Mouse (Mus musculus) stomach, postnatal 0 days (tissue): Measurements from ENCODE around the gene Plxna4. TPM values are rescaled to one million over a fixed set of nuclear protein-coding genes. Genes with fewer than 3 reads are reported as not detected.

ENCODE experiments used
- ATAC-seq: fragments of 200-750 bp; cut with Nextera tagmentation; 2 replicates; pipeline ENCODE4 v1.8.0; 2017; ENCODE audit not compliant: low FRiP score, low TSS enrichment
- DNase-seq: peaks from one replicate; pipeline ENCODE4 v3.0.0-alpha.2; 2016; ENCODE audit warnings: low spot score
- H3K27ac ChIP-seq: fragments of 300-500 bp; sonication (generic); replicated peaks from 2 replicates; pipeline ENCODE4 v1.5.1; 2014; ENCODE audit warnings: mild to moderate bottlenecking, control low read depth
- H3K27me3 ChIP-seq: fragments of 300-500 bp; sonication (generic); 2 replicates; pipeline ENCODE4 v1.6.1; 2014; ENCODE audit warnings: low read length; ENCODE audit not compliant: control insufficient read depth, insufficient read depth
- H3K36me3 ChIP-seq: fragments of 300-500 bp; sonication (generic); 2 replicates; pipeline ENCODE4 v1.6.1; 2014; ENCODE audit warnings: low read length, mixed read lengths; ENCODE audit not compliant: control insufficient read depth, insufficient read depth
- H3K4me1 ChIP-seq: fragments of 300-500 bp; sonication (generic); replicated peaks from 2 replicates; pipeline ENCODE4 v1.6.1; 2014; ENCODE audit warnings: antibody characterized with exemption; ENCODE audit not compliant: control insufficient read depth, insufficient read depth
- H3K4me2 ChIP-seq: fragments of 300-500 bp; sonication (generic); replicated peaks from 2 replicates; pipeline ENCODE4 v1.6.1; 2014; ENCODE audit warnings: low read depth, mild to moderate bottlenecking, control low read depth, moderate library complexity
- H3K4me3 ChIP-seq: fragments of 300-500 bp; sonication (generic); 2 replicates; pipeline ENCODE4 v1.5.1; 2014; ENCODE audit warnings: low read depth, low read length, control low read depth
- H3K9ac ChIP-seq: fragments of 300-500 bp; sonication (generic); 2 replicates; pipeline ENCODE4 v1.6.1; 2014; ENCODE audit warnings: mild to moderate bottlenecking, low read length, control low read depth, mixed read lengths
- H3K9me3 ChIP-seq: fragments of 300-500 bp; sonication (generic); 2 replicates; pipeline ENCODE4 v1.6.1; 2016; ENCODE audit warnings: low read length; ENCODE audit not compliant: control insufficient read depth
- CTCF ChIP-seq: IDR thresholded peaks from 2 replicates; pipeline ENCODE4 v1.5.1; 2016; ENCODE audit warnings: antibody characterized with exemption, low read depth, mild to moderate bottlenecking, moderate library complexity
- EP300 ChIP-seq: optimal IDR thresholded peaks from 2 replicates; pipeline ENCODE3; 2016; ENCODE audit warnings: antibody characterized with exemption
- WGBS: fragments of 180-500 bp; shearing (Covaris S2); extraction: QIAGEN DNeasy Blood & Tissue Kit; methylation state at CpG from one replicate; pipeline ENCODE4 v1.1.7; 2014; 5-methylcytosine and 5-hydroxymethylcytosine counted together
- polyA plus RNA-seq: library from polyadenylated mRNA; unstranded; fragments of >200 nt; fragmentation: Nextera tagmentation; extraction: Ambion mirVana; gene quantifications from 2 replicates; pipeline ENCODE4 v1.2.1, GENCODE M21; 2015

The Plxna4 gene
- polyA plus RNA-seq, 1 experiment from 2014 or later, result 1.1 TPM

GRCm38 (mm10) chr6:32587136-32588009 lies 619 bp downstream of the Plxna4 start:
- Histone ChIP-seq H3K4me2 (peak overlapping the region; percentile 100), H3K4me1 (peaks cover 2% of the 10 kb centered on the region; the same call in 1 of the 2 replicates), H3K27me3 (peaks cover 2% of the 10 kb centered on the region; the same call in 1 of the 2 replicates), H3K9me3 (no peaks in the 10 kb centered on the region), H3K4me3 (peak overlapping the region; percentile 66), H3K27ac (no peak overlapping the region), H3K36me3 (no peaks in the 10 kb centered on the region), H3K9ac (peak overlapping the region; percentile 64)
- peak; percentile 30; the same call in 1 of the 2 replicates for ATAC-seq
- TF ChIP-seq CTCF (no peak), EP300 (no peak)
- WGBS, result under 1% methylated on average over 75 of the region's 82 CpGs
- DNase-seq, result peak; percentile 41

DNA sequence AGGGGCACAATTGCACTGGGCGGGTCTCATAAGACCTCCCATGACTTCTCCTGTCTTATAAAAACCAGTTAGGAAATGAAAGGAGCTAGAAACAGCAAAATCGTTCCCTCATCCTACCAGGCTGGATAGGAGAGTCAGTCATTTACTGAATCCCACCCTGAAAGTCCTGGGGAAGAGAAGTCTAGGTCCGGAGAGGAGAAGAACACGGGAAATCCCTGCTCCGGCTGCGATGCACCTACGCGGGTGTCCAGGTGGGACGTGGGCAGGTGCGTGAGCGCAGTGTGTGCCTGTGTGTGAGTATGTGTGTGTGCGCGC lies 1.2 kb downstream of the Plxna4 start:
- peaks cover 2% of the 10 kb centered on the region; the same call in 1 of the 2 replicates for H3K27me3 ChIP-seq
- 3% methylated on average over 13 of the region's 13 CpGs for WGBS

DNA sequence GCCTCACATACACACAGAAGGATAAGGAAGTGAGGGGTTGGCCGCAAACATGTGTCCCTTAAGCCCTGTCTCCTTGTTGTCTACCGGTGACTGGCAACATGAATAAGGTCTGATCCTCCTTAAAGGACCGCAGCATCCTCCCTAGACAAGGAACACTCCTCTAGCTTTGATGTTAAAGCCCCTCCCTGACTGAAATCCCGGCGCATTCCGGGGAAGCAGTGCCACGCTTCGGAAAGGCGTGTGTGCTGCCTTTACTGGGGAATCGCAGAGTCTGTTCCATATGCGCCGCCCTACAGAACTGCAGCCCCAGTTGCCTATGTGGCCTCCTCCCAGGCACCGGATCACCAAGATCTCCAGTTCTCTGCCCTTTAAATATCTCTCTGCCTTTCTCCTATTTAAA lies 1.6 kb downstream of the Plxna4 start:
- no peak overlapping the region for H3K27ac ChIP-seq
- 3% methylated on average over 13 of the region's 13 CpGs for WGBS

More for the DNA sequence above, 1.2 kb downstream of the Plxna4 start:
- H3K4me2 ChIP-seq, result peak overlapping the region; percentile 100
- peak overlapping the region; percentile 66 for H3K4me3 ChIP-seq
- no peak overlapping the region for H3K27ac ChIP-seq
- no peaks in the 10 kb centered on the region for H3K9me3 ChIP-seq
- DNase-seq, result no peak
- TF ChIP-seq CTCF (no peak), EP300 (no peak)
- peaks cover 2% of the 10 kb centered on the region; the same call in 1 of the 2 replicates for H3K4me1 ChIP-seq
- peak overlapping the region; percentile 64 for H3K9ac ChIP-seq
- ATAC-seq, result no peak
- H3K36me3 ChIP-seq, result no peaks in the 10 kb centered on the region

GRCm38 (mm10) chr6:32585211-32585610 lies 2.8 kb downstream of the Plxna4 start:
- H3K4me1 ChIP-seq, result peaks cover 2% of the 10 kb centered on the region; the same call in 1 of the 2 replicates
- TF ChIP-seq EP300 (no peak), CTCF (no peak)
- H3K4me3 ChIP-seq, result no peak overlapping the region
- ATAC-seq (no peak), DNase-seq (no peak)
- H3K9ac ChIP-seq, result no peak overlapping the region
- H3K27ac ChIP-seq, result no peak overlapping the region
- no peaks in the 10 kb centered on the region for H3K36me3 ChIP-seq
- WGBS, result 43% methylated on average over 3 of the region's 3 CpGs
- H3K9me3 ChIP-seq, result no peaks in the 10 kb centered on the region
- peak overlapping the region; percentile 18; the same call in 1 of the 2 replicates for H3K4me2 ChIP-seq
- H3K27me3 ChIP-seq, result peaks cover under 1% of the 10 kb centered on the region; the same call in 1 of the 2 replicates

More for the DNA sequence above, 1.6 kb downstream of the Plxna4 start:
- DNase-seq (peak; percentile 20), ATAC-seq (no peak)
- TF ChIP-seq CTCF (0 out of 2 replicates have a peak, but pooled peaks have one; percentile 17), EP300 (no peak)
- peaks cover 2% of the 10 kb centered on the region; the same call in 1 of the 2 replicates for H3K27me3 ChIP-seq
- peak overlapping the region; percentile 66 for H3K4me3 ChIP-seq
- no peaks in the 10 kb centered on the region for H3K36me3 ChIP-seq
- H3K4me2 ChIP-seq, result peak overlapping the region; percentile 100
- H3K9ac ChIP-seq, result peak overlapping the region; percentile 64; the same call in 1 of the 2 replicates
- no peaks in the 10 kb centered on the region for H3K9me3 ChIP-seq
- peaks cover 2% of the 10 kb centered on the region; the same call in 1 of the 2 replicates for H3K4me1 ChIP-seq

GRCm38 (mm10) chr6:32584243-32584880 lies 3.6 kb downstream of the Plxna4 start:
- Histone ChIP-seq H3K4me2 (no peak overlapping the region), H3K9ac (no peak overlapping the region), H3K9me3 (no peaks in the 10 kb centered on the region), H3K27ac (no peak overlapping the region), H3K4me3 (no peak overlapping the region), H3K36me3 (no peaks in the 10 kb centered on the region), H3K27me3 (no peaks in the 10 kb centered on the region; the same call in 1 of the 2 replicates), H3K4me1 (peaks cover 2% of the 10 kb centered on the region; the same call in 1 of the 2 replicates)
- 53% methylated on average over 5 of the region's 5 CpGs for WGBS
- ATAC-seq, result no peak
- DNase-seq, result no peak
- TF ChIP-seq CTCF (peak; percentile 43), EP300 (no peak)
